Mouse (Mus musculus): ENCODE measurements at regions not wholly inside any gene's neighbourhood (a gene's known extent, or its start where the extent isn't known, plus 50 kb on each side); places are given as distances from the start of the nearest gene placed in this dataset.

DNA sequence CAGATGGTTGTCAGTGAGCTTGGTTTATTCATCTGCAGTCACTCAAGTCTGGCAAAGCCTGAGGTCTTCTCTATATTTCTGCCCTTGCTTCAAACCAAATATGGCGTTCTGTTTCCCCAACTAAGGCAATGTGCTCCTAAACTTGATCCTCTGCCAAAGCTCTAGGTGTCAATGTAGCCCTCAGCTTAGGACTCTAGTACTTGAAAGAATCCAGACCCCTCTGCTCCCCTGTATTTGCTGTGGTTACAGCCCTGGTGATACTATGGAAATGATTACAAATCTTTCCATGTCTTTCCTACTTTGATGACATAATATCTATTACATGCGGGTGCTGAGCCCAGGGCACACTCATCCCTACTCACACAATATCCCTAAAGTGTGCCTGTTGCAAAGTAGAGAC, 672.9 kb upstream of the Tbl1xr1 start:
- no peak for DNase-seq (ENCODE audit: low spot score in 2 of 2)

- DNase-seq (ENCODE audit: low spot score in 2 of 2), result no peak
Measured at GRCm38 (mm10) chr3:21404058-21404457, 672.4 kb upstream of the Tbl1xr1 start.

GRCm38 (mm10) chr3:21407077-21407476, 669.4 kb upstream of the Tbl1xr1 start:
- no peak for DNase-seq (ENCODE audit: low spot score in 2 of 2)

- no peak for DNase-seq (ENCODE audit: low spot score in 2 of 2)
Measured at GRCm38 (mm10) chr3:21412010-21412409, 664.4 kb upstream of the Tbl1xr1 start.

GRCm38 (mm10) chr3:21423139-21423538, 653.3 kb upstream of the Tbl1xr1 start:
- DNase-seq (ENCODE audit: low spot score in 2 of 2), result no peak

- DNase-seq (ENCODE audit: low spot score in 2 of 2), result no peak
Measured at GRCm38 (mm10) chr3:21426538-21426937, 649.9 kb upstream of the Tbl1xr1 start.

GRCm38 (mm10) chr3:21427408-21428031, 648.9 kb upstream of the Tbl1xr1 start:
- no peak for DNase-seq (ENCODE audit: low spot score in 2 of 2)

DNA sequence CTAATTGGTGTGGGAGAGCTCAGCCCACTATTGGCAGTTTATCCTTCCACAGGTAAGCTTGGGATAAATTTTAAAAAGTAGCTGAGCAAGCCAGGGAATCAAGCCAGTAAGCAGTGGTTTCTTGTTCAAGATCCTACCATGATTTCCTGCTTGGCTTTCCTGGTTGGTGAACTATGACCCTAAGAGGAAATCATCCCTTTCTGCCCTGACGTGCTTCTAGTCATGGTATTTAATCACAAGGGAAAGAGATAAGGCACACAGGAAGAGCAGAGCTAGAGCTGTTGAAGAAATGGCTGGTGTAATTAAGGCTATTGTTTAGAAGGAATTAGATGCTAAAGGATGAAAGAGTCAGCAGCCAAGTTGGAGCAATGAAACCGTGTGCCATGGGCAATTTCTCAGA, 648.3 kb upstream of the Tbl1xr1 start:
- no peak for DNase-seq (ENCODE audit: low spot score in 2 of 2)

DNA sequence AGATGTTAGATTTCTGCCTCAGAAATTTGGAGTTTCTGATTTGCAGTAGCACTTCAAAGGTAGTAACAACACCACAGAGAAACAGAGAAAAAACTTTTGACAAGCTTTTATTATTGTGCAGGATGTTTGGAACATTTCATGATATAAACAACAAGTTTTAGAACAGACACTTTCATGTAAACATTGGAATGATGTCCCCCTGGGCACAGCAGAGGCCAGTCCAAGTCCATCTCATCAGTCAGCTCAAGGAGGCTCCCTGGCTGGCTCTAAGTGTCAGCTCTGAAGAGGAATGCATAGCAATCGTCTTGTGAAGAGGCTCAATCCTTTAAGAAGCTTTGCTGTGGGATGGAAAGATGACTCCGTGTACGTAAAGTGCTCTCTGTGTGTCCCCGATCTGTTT, 612.2 kb upstream of the Tbl1xr1 start:
- no peak for DNase-seq (ENCODE audit: low spot score in 2 of 2)

- no peak for DNase-seq (ENCODE audit: low spot score in 2 of 2)
Measured at GRCm38 (mm10) chr3:21466113-21466645, 610.3 kb upstream of the Tbl1xr1 start.

DNA sequence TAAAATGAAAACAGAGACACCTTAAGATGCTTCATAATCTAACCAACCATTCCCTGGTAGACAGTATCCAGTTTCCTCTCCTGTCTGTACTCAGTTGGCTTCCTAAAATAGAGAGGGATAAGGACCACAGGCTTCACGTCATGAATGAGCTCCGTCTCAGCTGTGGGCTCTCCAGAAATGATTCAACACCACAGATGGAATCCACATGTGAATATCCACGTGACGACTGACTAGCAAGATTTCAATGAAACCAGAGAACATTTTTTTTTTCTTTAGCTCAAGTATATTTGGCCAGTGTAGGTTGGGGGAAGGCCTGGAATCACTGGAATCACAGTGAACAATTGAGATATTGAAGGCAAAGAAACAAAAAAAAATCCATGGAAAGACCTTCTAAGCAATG, 599.1 kb upstream of the Tbl1xr1 start:
- no peak for DNase-seq (ENCODE audit: low spot score in 2 of 2)

GRCm38 (mm10) chr3:21479021-21479795, 597.2 kb upstream of the Tbl1xr1 start:
- DNase-seq (ENCODE audit: low spot score in 2 of 2), result peak; percentile 65 to 82

GRCm38 (mm10) chr3:21479846-21480245, 596.6 kb upstream of the Tbl1xr1 start:
- no peak for DNase-seq (ENCODE audit: low spot score in 2 of 2)

DNA sequence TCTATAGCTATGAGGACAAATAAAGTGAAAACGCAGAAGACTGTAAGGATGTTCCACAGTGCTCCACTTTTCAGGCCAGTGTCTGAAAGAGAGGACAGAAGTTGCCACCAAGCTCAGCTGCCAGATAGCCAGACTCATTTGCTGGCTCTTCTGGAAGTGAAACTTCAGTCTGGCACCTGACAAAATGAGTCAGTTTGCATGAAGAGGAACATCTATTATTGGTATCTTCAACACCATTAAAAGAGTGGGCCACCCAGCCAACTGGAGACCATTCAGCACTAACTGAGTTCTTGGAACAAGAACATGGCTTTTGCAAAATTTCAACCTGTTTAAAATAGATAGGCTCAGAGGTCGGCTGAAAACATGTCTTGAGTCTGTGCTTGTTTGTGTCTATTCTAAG, 592.4 kb upstream of the Tbl1xr1 start:
- peak; percentile 39 to 67 for DNase-seq (ENCODE audit: low spot score in 2 of 2)

DNA sequence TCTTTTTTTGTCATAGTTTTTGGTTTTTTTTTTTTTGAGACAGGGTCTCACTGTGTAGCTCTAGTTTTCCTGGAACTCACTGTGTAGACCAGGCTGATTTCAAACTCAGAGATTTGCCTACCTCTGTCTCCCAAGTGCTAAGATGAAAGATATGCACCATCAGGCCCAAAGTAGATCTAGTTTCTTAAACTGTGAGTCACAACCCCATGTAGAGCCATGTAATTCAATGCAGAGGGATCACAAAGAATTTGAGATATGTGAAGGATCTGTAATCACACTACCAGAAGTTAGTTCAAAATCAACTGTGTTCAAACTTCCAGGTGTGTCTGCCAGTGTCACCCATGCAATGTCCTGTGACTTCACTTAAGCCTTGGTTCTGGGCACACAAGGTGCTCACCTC, 591.0 kb upstream of the Tbl1xr1 start:
- DNase-seq (ENCODE audit: low spot score in 2 of 2), result no peak

GRCm38 (mm10) chr3:21489547-21489946, 586.9 kb upstream of the Tbl1xr1 start:
- no peak for DNase-seq (ENCODE audit: low spot score in 2 of 2)

DNA sequence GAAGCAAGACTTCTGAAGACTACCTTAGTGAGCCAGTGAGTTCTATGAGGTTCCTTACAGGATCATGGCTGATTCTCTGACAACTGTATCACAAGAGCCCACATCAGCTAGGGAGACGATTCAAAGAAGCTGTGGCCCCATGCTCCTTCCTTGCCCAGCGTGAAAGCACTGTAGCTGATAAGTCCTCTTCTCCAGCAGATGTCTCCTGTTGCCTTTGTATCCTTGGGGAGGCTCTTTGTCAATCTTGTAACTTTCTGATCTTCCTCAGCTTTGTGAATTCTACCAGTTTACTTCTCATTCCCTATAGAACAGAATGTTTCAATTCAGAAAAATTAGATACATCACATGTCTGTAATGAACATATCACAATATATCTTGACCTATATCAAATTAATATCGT, 584.0 kb upstream of the Tbl1xr1 start:
- DNase-seq (ENCODE audit: low spot score in 2 of 2), result no peak

DNA sequence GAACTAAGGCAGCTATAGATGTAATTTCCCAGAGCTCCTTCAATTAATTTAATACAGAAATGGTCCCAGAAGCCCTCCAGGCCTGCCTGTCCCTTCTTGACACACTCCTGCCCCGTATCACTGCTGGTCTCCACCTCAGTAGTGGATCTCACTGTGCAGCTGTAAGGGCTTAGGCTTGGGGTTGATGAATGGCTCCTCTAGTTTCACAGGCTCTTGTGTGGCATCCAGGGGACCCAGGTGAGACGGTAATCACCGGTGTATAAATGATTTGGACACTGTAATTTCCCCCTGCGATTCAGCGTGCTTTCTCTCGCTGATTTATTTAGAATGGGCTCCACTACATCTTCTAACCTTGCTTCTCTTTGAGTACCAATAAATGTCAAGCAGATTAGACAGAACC, 583.1 kb upstream of the Tbl1xr1 start:
- no peak for DNase-seq (ENCODE audit: low spot score in 2 of 2)

- no peak for DNase-seq (ENCODE audit: low spot score in 2 of 2)
Measured at GRCm38 (mm10) chr3:21494904-21495303, 581.5 kb upstream of the Tbl1xr1 start.

DNA sequence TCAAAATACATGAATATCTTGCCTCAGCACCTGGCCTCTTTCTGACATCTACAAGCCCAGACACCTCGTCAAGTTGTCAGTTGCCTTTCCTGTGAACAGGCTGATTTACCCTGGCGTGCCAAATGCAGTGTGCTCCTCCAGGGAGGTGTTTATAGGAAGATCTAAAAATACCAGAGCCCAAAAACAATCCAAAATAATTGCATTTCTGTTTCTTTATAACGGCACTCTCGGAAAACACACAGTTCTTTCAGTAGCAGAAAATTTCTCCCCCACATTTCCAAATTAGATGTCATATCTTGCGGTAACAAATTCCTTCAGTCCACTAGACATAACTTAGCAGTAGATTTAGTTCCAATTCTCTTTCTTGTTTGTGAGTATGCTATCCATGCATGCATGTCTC, 580.8 kb upstream of the Tbl1xr1 start:
- DNase-seq (ENCODE audit: low spot score in 2 of 2), result no peak

DNA sequence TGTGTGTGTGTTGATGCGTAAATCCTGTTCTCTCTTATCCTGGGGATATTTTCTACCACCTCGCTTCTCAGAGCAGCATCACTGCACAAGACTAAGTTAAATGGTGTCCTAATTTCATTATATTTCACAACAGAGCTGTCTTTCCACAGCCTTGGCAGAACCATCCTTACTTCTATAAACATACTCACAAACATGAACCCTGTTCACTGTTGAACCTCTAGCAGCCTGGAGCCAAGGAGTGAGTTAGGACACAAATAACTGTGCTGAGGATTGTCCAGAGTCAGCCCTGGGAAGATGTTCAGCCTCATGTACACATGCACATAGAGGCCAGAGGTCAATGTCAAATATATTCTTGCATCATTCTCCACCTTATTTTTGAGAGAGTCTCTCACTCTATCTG, 580.3 kb upstream of the Tbl1xr1 start:
- no peak for DNase-seq (ENCODE audit: low spot score in 2 of 2)

- no peak for DNase-seq (ENCODE audit: low spot score in 2 of 2)
Measured at GRCm38 (mm10) chr3:21497011-21497410, 579.4 kb upstream of the Tbl1xr1 start.

DNA sequence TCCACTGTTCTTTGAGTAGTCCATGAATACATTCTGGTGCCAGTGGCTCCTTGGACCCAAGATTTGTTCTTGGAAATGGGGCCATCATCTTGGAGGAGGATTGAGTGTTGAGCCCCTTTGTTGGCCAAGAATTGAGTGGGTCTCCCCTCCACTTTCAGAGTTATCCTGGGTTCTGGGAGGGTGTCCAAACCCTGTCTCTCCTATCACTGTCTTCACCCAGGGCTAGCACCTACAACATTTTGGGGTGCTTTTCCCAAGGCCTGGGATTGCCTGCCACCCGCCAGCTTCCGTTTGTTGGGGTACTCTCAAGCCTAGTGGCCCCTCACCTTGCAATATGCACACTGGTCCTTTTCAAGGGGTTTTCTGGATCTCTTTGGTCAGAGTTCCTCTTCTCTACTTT, 568.8 kb upstream of the Tbl1xr1 start:
- DNase-seq (ENCODE audit: low spot score in 2 of 2), result no peak

Measured in right cerebral cortex, postnatal 36 days (tissue).